Mouse (Mus musculus): ENCODE measurements around the gene Dlg2.
"Not testable (repeated sequence)": the region's sequence is repeated elsewhere in the genome, so short reads cannot be mapped to it uniquely, and the experiment has no call there.

Gene Dlg2

DNA sequence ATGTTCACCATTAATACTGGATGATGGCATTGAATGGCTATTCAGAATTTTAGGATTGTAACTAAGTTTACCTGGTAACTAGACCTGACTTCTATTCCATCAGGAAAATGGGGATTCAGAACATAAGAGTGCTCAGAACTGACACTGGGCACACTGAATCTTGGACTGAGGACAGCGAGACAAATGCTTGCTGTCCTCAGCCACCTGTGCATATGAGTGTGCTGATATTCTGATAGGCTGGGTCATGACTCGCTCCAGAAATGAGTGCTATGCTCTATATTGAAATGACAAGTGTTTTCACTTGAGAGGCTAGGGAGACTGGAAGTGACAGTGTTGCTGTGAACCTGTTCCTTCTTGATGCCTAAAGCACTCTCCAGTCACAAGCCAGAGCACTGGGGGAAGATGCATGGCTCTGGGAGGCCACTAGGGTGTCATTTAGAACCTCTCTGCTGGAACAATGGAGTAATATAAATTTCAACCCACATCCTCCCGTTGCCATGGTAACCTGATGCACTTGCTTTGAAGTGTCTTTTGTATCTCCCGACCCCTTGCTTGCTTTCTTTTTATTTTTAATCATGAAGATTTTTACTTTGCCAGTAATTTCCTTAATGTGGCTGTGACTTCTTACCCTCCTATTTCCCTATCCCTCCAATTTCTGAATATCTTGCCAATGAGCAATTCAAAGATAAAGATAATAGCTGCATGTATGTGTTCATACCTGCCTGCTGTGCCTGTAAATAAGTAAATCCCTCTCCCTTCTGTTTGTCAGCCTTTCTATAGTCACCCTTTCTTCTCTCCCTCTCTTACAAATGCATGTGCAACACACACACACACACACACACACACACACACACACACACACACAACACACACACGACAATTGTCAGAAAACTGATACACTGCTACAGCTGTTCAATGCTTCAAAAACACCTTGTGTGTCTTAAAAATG, 367.1 kb downstream of the Dlg2 start:
- DNase-seq: no peak

DNA sequence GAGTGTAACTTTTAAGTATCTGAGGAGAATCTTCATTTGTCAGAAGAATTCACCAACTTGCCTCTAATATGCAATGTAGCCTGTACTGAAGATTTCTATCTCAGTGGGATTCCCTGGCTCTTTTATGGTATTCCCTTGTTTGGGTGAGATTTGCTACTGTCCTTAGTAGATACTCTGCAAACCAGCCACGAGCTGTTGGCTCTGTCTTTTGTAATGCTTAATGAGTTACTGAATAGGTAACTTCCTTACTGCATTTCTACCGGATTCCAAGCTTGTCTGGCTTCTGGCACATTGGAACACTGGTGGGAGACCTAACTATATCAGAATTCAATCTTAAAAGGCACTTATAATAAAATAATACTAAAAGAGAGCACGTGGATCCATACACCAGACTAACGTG, 400.3 kb downstream of the Dlg2 start:
- not testable (repeated sequence) for DNase-seq

DNA sequence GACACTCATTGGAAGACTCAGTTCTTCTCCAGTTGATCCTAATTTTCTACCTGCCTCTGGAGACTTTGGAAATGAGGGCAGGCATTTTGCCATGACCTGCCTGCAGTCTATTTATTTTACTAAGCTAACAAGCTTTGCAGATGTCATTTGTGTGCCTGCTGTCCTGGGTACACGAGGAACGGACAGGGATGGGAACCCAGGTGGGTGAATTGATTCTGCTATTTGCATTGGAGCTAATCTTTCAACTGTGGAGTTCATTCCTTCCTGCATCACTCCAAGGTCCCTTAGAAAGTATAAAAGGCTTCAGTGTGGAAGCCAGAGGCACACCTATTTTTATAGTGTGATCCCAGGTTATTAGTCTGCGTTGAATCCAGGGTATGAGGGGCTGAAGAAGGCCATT, 406.3 kb downstream of the Dlg2 start:
- DNase-seq: no peak

DNA sequence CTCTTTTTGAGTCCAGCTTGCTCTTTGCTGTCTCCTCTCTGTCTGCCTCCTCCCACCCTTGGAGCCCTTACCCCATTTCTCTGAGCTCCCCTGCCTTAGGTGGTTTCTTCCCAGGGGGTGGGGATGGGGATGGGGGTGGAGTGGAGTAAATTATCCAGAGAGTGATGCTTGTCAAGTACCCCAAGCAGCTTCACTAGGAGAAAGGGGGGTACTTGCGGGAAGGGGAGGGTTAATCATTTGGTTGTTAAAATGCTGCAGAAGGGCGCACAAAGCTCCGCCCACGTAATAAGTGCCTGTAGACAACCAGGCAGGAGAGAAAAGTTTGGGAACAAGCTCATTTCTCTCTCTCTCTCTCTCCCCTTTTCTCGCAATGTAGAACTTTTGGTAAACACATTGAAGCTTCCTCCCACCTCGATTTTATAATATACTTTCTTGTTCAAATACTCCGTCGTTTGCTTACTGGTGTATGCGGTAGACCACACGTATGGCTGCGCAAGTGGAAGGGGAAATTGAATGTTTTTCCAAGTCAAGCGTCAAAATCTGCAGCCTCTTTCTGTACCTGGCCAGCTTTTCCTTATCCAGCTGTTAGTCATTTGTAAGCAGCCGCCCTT, 410.0 kb downstream of the Dlg2 start:
- no peak for DNase-seq

DNA sequence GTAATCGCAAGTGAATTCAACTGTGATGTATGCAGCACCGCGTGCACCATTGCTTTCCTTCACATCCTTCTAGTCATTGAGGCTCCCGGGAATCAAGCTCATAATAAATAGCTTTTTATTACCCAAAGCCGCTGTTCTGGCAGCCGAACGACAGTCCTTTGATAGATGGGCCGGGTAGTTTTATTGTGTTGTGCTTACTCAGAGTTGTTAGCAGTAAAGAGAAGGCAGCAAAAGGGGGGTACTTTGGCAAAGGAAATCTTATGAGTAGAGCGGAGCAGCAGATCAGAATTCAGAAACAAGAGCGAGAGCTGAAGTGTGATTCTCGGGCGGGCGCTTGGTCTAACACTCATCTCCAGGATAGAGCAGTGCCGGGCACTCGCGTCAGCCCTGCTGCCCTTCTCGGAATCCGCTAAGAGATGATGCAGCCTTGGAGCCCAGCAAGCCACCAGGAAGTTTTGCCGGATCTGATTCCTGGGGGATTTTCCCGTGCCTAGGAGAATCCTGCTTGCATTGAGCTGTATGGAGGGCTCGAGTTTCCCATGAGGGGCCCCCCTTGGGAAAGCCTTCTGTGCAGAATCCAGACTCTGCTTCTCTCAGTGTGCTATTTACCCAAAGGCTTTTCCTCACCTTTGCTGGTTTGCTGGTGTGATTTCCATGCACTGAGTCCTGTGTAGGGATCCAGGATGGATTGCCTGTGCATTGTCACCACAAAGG, 410.7 kb downstream of the Dlg2 start:
- DNase-seq: no peak

DNA sequence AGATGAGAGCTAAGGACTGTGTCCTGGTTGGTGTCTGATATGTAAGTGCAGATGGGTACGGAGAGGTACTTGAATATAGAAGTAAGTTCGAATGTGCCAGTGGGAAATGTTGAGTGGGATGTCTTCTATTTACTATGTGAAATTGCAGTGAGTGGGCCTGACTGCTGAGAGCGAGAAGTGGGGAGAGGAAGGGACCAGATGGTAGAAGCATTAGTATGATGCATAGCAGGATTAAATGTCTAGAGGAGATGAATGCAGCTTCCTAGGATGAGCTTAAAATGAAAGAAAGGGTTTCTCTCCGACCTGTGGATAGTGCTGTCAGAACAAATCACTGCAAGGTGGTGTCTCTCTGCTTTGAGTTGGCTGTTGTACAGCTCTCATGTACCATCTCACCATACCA, 451.0 kb downstream of the Dlg2 start:
- DNase-seq: no peak

DNA sequence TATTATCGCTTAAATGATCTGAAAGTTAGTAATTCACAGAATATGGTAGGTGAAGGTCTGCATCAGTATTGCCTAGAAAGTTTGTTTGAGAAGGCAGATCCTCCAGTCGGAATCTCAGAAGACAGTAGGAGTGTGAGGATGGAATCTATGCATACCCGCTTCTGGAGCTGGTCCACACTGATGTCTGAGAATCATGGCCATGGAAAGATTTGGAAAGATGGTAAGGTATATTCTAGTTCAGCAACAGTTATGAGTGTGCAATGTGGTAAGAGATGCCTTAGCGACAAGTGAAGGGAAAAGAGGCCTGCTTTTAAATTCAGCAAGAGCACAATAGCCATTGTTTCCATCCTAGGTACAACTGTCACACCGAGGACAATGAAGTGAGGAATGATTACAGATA, 464.3 kb downstream of the Dlg2 start:
- no peak for DNase-seq

DNA sequence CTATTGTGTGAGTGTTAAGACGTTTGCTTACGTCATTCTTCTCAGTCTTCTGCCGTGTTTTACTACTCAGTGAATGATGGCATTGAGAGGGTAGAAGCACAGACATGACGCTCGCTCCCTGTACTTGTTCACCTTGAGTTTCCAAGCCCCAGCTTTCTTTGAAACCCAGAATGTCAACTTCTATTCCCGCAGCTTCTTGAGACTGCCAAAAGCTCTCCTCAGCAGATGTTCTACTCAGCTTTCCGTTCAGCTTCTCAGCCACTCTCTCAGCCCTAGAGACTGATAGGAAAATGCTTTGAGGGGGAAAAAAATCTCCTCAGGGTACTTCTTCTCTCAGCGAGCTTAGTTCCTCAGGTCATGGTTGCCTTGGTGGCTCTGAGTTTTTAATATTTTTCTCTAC, 470.6 kb downstream of the Dlg2 start:
- no peak for DNase-seq

DNA sequence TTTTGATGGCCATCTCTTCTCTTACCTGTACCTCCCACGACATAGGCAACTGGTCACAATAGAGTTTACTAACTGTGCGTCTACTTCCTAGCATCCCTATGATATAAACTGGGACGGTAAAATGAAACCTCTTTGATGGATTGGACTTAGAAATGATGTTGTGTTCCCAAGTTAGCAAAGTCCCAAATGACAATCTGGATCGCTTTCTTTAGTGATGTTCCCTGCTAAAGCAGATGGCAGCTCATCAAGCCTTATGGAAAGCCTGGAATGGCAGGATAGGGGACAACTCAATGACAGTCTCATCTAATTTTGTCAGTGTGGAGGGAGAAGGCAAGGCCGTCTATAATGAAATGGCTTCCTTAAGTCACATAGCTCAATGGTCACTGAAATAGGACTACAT, 472.7 kb downstream of the Dlg2 start:
- DNase-seq: no peak

DNA sequence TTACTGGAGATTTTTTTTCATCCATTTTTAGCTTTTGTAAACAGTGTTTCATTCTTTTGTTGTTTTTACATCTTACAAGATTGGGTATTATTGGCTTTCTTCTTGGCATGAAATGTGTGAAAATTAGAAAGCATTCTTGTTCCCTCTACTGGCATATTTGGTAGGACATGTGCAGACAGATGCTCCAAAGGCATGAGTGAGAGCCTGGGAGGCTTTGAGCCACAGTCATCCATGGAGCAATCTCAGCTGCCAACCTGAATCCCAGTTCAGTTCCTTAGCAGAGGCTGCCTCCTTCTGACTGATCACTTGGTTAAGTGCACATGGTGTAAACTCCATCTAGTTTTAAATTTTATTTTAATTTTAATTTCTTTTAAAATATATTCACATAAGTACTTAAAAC, 500.8 kb downstream of the Dlg2 start:
- DNase-seq: no peak

DNA sequence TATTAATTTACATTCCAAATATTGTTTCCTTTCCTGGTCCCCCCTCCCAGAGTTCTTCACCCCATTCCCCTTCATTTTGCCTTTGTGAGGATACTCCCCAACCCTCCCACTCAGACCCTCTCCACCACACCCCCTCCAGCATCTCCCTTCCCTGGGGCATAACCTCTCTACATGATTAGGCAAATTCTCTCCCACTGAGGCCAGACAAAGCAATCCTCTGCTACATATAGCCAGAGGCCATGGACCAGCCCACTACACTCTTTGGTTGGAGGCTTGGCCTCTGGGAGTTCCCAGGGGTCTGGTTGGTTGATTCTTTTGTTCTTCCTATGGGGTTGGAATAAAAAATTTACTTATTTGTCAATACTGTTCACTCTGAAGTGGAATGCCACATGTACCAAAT, 505.6 kb downstream of the Dlg2 start:
- no peak for DNase-seq

DNA sequence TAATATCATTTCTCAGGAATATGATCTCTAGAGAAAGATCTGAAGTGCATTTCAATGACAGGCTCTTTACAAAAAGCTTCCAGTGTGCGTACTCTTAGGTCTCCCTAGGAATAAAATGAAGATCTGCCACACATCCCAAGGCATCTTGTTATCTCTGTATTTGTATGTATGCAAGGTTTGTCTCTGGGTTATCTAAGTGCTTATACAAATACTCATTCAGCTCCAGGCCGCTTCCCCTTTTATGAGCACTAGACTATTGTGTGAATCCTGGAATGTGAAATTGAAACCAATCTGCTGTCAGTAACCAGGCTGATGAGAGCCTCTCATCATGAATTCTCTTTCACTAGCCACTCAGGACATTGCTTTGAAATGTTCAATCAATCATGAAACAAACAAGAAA, 534.2 kb downstream of the Dlg2 start:
- no peak for DNase-seq

DNA sequence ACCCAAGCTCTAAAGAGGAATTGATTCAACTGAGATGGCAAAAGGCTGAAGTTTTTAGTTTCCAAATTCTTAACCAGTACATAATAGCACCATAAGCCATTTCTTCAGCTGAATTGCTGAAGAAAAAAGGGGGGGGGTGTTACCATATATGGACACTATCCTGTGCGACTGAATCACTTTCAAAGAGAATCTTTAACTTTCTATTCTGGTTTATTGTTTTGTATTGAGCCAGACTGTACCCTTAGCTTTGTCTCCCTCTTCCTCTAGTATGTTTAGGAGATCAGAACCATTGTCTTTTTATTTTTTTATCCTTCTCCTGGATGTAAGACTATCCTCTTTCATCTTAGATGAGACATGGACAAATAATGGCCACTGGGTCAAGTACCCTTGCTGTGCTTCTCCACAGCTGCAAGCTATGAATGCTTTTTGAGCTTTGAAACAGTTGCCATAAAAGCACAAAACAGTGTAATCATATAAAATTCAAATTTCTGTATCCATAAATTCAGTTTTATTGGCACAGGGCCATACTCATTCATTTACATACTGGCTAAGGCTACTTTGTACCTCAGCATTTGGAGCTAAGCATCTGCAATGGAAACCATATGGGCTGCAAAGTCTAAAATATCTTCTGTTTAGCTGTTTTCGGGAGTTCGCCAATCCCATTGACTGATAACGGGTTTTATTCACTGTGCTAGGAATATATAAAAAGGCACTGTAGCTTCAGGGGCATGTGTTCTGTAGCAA, 568.7 kb downstream of the Dlg2 start:
- no peak for DNase-seq

DNA sequence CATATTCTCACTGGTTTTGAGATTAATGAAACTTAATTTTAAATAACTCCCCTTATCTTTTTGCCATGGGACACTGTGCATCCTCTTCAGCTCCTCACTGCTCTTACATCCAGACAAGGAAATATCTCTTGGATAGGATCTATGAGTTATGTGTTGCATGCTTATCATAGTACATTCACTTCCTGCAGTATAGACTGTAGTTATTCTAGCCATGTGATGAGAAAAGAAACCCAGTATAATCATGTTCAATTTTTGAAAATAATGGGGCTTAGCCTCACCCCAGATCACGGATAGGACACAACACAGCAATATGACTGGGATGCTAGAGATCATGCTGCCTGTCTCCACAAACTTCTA, 569.2 kb downstream of the Dlg2 start:
- no peak for DNase-seq

DNA sequence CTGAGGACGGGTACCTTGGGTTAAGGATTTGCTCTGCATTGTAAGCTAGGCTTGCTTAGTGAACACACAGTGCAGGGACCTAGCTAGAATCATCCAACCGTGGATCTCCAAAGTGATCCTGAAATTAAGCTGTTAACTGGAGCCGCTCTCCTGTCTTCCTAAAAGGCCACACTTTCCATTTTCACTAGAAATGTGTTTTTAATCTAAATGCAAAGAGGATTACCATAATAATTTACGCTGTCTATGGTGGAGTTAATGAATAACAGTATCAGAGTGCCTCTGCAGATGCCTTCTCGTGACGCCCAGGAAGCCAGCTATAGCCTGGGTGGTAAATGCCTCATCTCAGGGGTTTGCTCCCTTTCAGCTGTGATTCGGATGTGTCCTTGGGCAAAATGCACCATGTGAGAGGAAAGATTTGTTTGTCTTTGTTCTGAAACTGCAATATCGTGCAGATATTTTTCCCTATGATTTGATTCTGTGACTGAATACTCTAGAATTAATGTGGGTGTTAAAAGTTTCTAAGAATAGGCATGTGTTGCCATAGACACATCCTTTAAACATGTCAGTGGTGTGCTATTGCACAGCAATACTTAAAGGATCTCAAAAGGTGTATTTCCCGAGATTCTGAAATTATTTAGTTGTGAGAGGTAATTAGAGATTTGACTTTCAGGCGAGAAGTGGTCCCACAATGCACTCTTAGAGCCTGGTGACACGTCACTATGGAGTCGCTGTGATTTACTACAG, 587.0 kb downstream of the Dlg2 start:
- no peak for DNase-seq

DNA sequence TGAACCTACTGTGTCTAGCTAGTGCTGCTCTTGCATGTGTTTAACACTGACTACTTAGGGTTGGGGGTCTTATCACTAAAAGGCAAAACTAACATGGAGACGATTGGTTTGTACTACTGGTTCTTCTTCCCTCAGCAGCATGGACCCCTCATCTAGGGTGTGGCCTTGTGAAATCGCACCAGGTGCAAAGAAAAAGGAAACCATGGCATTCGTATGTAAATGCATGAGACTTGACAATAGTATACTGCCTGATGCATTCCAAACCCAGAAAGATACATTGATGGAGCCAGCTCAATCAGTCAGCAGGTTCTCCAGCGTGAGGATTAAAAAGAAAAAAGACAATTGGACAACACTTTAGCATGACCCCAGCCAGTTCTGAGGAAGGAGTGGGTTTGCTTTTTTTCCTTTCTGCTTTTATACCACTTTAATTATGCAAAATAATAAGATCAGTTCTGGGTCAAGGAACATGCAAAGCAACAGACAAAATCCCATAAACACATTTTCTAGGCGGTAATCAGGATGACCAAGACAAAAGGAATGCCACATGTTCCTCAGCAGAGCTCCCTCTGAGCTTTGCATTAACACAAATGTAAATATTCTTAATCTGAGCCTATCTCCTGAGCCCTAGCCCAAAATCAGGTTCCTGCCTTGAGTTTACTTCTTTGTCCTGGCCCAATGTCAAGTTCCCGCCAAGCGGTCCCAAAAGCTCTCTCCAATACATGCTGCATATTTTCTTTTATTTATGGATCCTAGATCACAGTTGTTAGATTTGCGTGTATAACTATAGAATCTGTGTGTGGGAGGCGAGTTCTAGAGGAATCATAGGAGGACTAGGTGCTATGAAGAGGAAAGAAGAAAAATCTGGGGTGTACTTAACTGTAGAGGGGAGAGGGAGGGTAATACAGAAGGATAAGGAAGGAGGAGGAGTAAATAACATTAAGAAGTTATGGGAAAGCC, 595.6 kb downstream of the Dlg2 start:
- DNase-seq: no peak

DNA sequence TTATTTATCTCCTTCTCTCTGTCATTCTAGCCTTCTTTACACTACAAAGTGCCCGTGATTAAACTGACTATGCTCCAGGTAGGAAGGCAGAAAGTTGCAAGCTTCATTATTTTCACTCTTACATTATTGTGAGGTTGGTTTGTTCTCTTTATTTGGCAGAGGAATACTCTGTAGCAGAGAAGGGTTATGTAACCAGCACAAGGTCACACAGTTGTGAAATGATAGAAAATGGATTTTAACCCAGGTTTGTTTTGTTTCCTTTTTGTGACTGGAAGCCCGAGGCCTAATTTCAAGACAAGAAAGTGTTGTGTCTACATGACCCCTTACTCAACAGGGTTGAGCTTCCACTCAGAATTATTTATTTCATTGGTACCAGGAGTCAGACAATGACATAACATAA, 609.6 kb downstream of the Dlg2 start:
- no peak for DNase-seq

DNA sequence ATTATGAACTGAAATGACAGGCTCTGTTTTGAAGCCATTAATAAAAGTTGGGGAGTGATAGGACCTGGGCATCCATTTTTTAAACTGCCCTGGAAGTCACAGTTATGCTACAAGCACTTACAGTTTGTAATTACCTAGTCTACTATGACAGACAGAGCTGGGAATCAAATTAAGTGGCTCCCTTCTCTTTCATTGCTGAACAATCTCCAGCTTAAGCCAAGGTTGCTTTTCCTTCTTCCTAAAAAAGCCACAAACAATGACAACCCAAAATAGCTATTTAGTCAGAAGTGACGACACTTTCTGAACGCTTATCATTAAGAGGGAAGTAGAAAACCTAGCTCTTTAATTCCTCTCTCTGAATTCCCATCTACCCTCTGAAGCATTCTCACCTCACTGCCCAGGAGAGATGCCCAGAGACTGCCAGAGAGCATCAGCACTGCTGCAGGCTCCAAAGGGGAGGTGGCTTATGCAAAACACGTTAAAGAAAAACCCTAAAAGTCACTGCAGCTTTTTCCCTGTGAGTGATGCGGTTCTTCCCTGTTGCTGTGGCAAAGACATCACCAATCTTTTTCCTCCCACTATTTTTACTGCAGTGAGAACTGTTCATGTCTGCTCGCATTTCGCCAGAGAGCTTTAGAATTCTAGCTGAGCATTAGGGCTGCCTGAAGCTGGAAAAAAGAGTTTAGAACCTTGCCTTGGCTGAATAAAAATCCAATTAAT, 612.9 kb downstream of the Dlg2 start:
- no peak for DNase-seq

DNA sequence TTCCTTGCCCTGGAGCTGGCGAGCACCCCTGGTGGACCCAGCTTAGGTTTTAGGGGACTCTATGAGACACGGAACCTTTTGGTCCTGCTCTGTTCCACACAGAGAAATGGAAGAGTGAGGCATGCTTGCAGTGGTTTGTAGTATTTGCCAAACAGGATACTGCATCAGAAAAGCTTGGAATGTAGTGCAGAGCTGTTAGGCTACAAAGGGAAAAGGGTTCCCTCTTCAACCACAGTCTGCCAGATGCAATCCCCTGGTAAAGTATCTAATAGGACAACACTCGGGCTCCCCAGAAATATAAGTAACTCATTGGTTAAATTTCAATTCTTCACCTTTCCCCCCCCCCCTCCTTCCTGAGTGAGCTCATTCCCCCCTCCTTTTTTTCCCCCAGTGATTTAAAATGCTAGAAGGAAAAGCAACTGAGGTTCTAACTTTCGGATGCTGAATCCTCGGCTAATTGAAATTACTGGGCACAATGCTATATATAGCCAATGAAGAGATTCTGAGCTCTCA, 613.9 kb downstream of the Dlg2 start:
- no peak for DNase-seq

All from thymus, postnatal 36 days (tissue).